Mouse (Mus musculus): ENCODE data around the gene Ccnjl.

DNA sequence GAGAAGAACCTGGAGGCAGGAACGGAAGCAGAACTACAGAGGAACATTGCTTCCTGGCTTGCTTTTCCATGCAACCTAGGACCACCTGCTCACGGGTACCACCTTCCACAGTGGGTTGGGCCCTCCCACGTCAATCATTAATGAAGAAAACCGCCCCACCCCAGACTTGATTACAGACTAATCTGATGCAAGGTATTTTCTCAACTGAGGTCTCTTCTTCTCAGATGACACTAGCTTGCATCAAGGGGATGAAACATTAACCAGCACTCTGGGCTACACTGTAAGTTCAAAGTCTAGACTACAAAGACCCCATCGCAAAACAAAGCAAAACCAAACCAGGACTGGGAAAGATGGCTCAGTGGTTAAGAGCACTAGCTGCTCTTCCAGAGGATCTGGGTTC lies 93.2 kb downstream of the Ccnjl start:
- TF ChIP-seq CTCF (IDR thresholded peaks at IDR 0.05; ENCODE audit: low read depth) (no peak), EP300 (IDR thresholded peaks at IDR 0.05; ENCODE audit: low read depth) (no peak)

Data from heart, postnatal 0 days (tissue).